Mouse (Mus musculus) hindbrain, embryonic 11.5 days (tissue): ENCODE results near the gene Marveld3. TPM values are rescaled to one million over a fixed set of nuclear protein-coding genes. Genes with fewer than 3 reads are reported as not detected.

Experiments
- ATAC-seq: fragments of 200-750 bp; cut with Nextera tagmentation; 2 replicates; pipeline ENCODE4 v1.8.0; 2017; ENCODE audit warnings: mild to moderate bottlenecking, moderate TSS enrichment, moderate library complexity; ENCODE audit not compliant: low FRiP score
- DNase-seq: peaks from one replicate; pipeline ENCODE4 v3.0.0-alpha.2; 2015; ENCODE audit warnings: low spot score
- H3K27ac ChIP-seq: fragments of 300-500 bp; sonication (generic); 2 replicates; pipeline ENCODE4 v1.5.1; 2014; ENCODE audit warnings: mild to moderate bottlenecking, low read depth, low read length
- H3K27me3 ChIP-seq: fragments of 300-500 bp; sonication (generic); 2 replicates; pipeline ENCODE4 v1.6.1; 2014; ENCODE audit warnings: mild to moderate bottlenecking, low read length, moderate library complexity, mixed read lengths; ENCODE audit not compliant: control insufficient read depth, insufficient read depth
- H3K36me3 ChIP-seq: fragments of 300-500 bp; sonication (generic); 2 replicates; pipeline ENCODE4 v1.6.1; 2014; ENCODE audit warnings: mild to moderate bottlenecking, low read length, moderate library complexity, mixed read lengths; ENCODE audit not compliant: control insufficient read depth, insufficient read depth
- H3K4me1 ChIP-seq: fragments of 300-500 bp; sonication (generic); replicated peaks from 2 replicates; pipeline ENCODE4 v1.6.1; 2014; ENCODE audit warnings: low read length, mixed read lengths; ENCODE audit not compliant: control insufficient read depth, insufficient read depth
- H3K4me2 ChIP-seq: fragments of 300-500 bp; sonication (generic); replicated peaks from 2 replicates; pipeline ENCODE4 v1.6.1; 2014; ENCODE audit warnings: mild to moderate bottlenecking, low read depth, low read length
- H3K4me3 ChIP-seq: fragments of 300-500 bp; sonication (generic); 2 replicates; pipeline ENCODE4 v1.5.1; 2014; ENCODE audit warnings: low read depth, low read length
- H3K9ac ChIP-seq: fragments of 300-500 bp; sonication (generic); 2 replicates; pipeline ENCODE4 v1.6.1; 2014; ENCODE audit warnings: low read depth, low read length
- H3K9me3 ChIP-seq: fragments of 300-500 bp; sonication (generic); 2 replicates; pipeline ENCODE4 v1.6.1; 2016; ENCODE audit warnings: low read length; ENCODE audit not compliant: control insufficient read depth
- WGBS: fragments of 180-500 bp; shearing (Covaris S2); extraction: QIAGEN DNeasy Blood & Tissue Kit; methylation state at CpG from one replicate; pipeline ENCODE4 v1.1.7; 2014; 5-methylcytosine and 5-hydroxymethylcytosine counted together
- polyA plus RNA-seq: library from polyadenylated mRNA; unstranded; fragments of >200 nt; fragmentation: Nextera tagmentation; extraction: Ambion mirVana; gene quantifications from 2 replicates; pipeline ENCODE4 v1.2.1, GENCODE M21; 2014

The Marveld3 gene
- polyA plus RNA-seq, 1 experiment from 2014 or later: 0.82 TPM

DNA sequence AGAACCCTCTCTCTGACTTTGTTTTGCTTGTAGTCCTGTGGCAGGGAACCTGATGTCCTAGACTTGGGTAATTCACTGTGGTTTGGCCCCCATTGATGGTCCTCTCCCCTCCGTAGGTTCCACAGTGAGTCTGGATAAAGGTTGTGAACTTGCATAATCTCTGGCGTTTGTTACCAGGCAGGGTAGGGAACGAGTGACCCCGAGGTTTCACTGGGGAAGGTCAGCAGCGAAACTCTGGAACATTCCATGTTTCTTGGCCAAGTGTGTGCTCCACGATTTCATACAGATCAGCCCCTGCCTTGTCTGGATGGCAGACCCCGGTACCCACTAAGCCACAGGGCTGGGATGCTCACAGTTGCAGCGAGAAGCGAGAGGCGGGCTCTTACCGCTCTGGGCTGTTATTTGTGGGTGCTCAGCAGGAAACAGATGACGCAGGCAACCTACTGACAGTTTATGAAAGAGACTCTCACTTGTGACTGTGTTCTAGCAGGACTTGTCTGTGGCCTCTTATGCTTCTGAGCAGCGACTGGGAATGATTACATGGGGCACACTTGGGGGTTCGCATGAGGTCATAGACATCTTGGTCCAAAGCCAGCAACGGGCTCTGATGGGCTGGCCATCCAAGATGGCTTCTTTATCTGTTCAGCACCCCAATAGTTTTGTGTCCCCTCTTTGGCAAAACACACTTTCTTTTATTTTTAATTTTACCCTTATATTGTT lies 20.5 kb upstream of the Marveld3 start:
- H3K36me3 ChIP-seq: no peaks in the 10 kb centered on the region
- no peaks in the 10 kb centered on the region for H3K9me3 ChIP-seq
- no peak for ATAC-seq
- DNase-seq: no peak
- H3K27me3 ChIP-seq: no peaks in the 10 kb centered on the region
- H3K27ac ChIP-seq: no peak overlapping the region
- H3K4me3 ChIP-seq: no peak overlapping the region
- no peaks in the 10 kb centered on the region for H3K4me1 ChIP-seq
- 72% methylated on average over 15 of the region's 15 CpGs for WGBS
- H3K9ac ChIP-seq: no peak overlapping the region
- no peak overlapping the region for H3K4me2 ChIP-seq

DNA sequence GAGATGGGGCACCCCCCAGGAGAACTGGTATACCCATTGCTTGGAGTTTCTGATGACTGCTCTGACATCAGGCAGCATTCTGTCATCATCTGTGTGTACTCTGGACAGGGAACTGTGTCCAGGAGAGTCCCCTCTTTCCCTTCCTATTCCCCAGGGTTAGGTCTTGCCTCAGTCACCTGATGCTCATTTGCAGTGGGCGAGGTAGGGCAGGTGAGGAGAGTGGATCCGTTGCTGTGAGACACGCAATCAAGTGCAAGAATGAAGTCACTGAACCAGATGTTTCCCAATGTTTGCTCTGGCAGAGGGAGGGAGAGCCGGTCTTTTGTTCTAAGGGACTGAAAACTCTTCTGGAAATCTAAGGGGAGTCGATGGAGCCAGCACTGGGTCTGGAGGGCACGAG lies 17.3 kb upstream of the Marveld3 start:
- DNase-seq: no peak
- Histone ChIP-seq H3K4me1 (no peaks in the 10 kb centered on the region), H3K9me3 (no peaks in the 10 kb centered on the region), H3K36me3 (no peaks in the 10 kb centered on the region), H3K4me2 (no peak overlapping the region), H3K27ac (no peak overlapping the region), H3K9ac (no peak overlapping the region), H3K4me3 (no peak overlapping the region), H3K27me3 (no peaks in the 10 kb centered on the region)
- ATAC-seq: no peak
- WGBS: 76% methylated on average over 6 of the region's 6 CpGs

DNA sequence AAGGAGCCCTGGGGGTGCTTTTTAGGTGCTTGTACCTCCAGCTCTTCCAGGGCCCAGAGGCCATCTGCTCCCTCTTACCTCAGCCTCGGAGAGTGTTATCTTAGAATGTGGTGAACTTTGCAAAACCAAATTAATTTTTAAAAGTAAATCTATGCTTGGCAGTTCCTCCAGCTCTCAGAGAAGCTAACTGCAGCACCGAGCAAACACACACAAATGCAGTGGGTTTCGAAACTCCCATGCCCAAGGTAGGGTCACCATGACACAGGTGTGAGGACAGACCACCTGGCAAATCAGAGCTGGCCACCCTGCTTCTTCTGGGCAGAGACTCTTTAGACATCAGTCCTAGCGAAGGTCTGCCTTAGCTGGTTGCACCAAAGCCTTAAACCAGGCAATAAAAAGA lies 10.9 kb upstream of the Marveld3 start:
- Histone ChIP-seq H3K9ac (no peak overlapping the region), H3K4me3 (no peak overlapping the region), H3K9me3 (no peaks in the 10 kb centered on the region), H3K27ac (no peak overlapping the region), H3K27me3 (peaks cover 8% of the 10 kb centered on the region; the same call in 1 of the 2 replicates), H3K4me2 (no peak overlapping the region), H3K4me1 (no peaks in the 10 kb centered on the region), H3K36me3 (no peaks in the 10 kb centered on the region)
- 86% methylated on average over 4 of the region's 4 CpGs for WGBS
- no peak for ATAC-seq
- no peak for DNase-seq

DNA sequence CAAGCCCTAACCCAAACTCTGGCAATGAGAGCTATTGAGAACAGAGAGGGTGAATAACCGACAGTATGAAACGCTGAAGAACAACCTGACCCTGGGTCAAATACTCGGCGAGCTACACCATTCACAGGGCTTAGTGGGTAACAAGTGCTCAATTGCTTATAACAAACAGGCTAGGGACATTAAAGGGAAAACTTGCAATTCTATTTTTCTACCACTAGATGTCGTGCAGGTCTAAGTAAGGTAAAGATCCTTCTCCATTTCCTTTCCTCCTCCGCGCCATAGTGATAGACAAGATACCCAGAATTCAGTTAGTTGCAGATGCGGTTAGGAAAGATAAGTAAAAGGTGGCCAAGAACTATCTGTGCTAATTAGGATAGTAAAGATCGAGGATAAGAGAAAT lies 8.3 kb upstream of the Marveld3 start:
- peaks cover 8% of the 10 kb centered on the region; the same call in 1 of the 2 replicates for H3K27me3 ChIP-seq
- no peak overlapping the region for H3K4me2 ChIP-seq
- no peaks in the 10 kb centered on the region for H3K9me3 ChIP-seq
- no peak overlapping the region for H3K27ac ChIP-seq
- ATAC-seq (no peak), DNase-seq (peak; percentile 59)
- WGBS: 12% methylated on average over 9 of the region's 9 CpGs
- no peaks in the 10 kb centered on the region for H3K4me1 ChIP-seq
- no peak overlapping the region for H3K4me3 ChIP-seq
- no peak overlapping the region for H3K9ac ChIP-seq
- no peaks in the 10 kb centered on the region for H3K36me3 ChIP-seq

DNA sequence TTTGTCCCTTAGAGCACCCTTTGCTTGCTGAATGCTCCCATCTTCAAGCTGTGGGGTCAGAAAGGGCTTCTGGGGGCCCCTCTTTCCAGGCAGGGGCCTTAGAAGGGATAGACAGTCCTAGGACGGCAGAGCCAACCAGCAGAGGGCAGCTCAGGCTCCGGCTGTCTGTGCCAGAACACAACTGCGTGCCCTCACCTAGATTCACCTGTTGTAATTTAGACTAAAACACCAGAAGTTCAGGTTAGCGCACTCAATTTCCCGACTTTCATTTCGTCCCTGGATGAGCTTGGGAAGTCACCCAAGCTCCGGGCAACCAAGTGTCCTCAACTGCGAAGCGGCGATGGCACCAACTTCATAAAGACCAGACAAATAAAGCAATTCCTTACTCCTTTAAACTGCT lies 6.8 kb upstream of the Marveld3 start:
- no peak for DNase-seq
- H3K36me3 ChIP-seq: no peaks in the 10 kb centered on the region
- H3K4me3 ChIP-seq: no peak overlapping the region
- H3K4me1 ChIP-seq: no peaks in the 10 kb centered on the region
- no peaks in the 10 kb centered on the region for H3K9me3 ChIP-seq
- peaks cover 8% of the 10 kb centered on the region; the same call in 1 of the 2 replicates for H3K27me3 ChIP-seq
- H3K4me2 ChIP-seq: no peak overlapping the region
- 60% methylated on average over 10 of the region's 10 CpGs for WGBS
- H3K27ac ChIP-seq: no peak overlapping the region
- no peak for ATAC-seq
- H3K9ac ChIP-seq: no peak overlapping the region

DNA sequence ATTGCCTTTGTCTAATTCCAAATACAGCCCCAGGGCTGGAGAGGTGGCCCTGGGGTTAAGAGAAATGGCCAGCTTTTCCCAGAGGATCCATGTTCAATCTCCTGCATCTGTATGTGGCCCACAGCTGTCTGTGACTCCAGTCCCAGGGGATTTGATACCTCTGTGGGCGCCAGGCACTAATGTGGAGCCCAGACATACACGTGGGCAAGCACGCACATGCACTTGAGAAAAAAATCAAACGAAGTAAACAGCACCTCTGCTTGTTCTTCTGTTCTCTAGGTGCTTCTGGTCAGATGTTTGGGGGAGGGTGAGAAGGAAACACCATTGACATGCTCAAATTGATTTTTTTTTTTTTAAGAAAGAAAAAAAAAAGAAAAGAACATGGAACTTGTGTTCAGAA lies 2.1 kb upstream of the Marveld3 start:
- peaks cover 17% of the 10 kb centered on the region for H3K27me3 ChIP-seq
- no peaks in the 10 kb centered on the region for H3K9me3 ChIP-seq
- 79% methylated on average over 4 of the region's 4 CpGs for WGBS
- ATAC-seq (no peak), DNase-seq (no peak)
- H3K4me1 ChIP-seq: 0 out of 2 replicates have a peak, but pooled peaks cover 4% of the 10 kb centered on the region
- H3K4me2 ChIP-seq: no peak overlapping the region
- H3K4me3 ChIP-seq: no peak overlapping the region
- no peak overlapping the region for H3K9ac ChIP-seq
- no peaks in the 10 kb centered on the region for H3K36me3 ChIP-seq
- no peak overlapping the region for H3K27ac ChIP-seq

DNA sequence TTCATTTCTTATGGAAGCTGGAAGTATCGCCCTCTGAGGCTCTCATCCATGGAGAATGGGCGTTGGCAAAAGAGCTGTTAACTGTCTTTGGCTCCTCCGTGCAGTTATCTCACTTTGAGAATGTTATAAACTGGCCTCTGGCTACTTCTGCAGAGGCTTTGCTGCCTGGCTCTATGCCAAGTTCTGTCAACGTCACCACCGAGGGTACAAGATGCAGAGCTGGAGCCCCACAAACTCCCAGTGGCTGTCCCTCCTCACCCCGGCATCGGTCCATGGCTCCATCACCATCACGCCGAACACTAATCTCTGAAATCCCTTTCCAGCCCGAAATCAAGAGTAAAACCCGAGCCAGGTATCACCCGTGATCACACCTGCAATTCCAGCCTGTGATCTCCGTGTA lies 1.4 kb upstream of the Marveld3 start:
- no peak overlapping the region for H3K4me2 ChIP-seq
- H3K27me3 ChIP-seq: peaks cover 14% of the 10 kb centered on the region
- no peaks in the 10 kb centered on the region for H3K9me3 ChIP-seq
- H3K4me1 ChIP-seq: 0 out of 2 replicates have a peak, but pooled peaks cover 4% of the 10 kb centered on the region
- no peak overlapping the region for H3K4me3 ChIP-seq
- H3K36me3 ChIP-seq: no peaks in the 10 kb centered on the region
- no peak overlapping the region for H3K27ac ChIP-seq
- no peak for DNase-seq
- H3K9ac ChIP-seq: no peak overlapping the region
- 85% methylated on average over 13 of the region's 13 CpGs for WGBS
- no peak for ATAC-seq

DNA sequence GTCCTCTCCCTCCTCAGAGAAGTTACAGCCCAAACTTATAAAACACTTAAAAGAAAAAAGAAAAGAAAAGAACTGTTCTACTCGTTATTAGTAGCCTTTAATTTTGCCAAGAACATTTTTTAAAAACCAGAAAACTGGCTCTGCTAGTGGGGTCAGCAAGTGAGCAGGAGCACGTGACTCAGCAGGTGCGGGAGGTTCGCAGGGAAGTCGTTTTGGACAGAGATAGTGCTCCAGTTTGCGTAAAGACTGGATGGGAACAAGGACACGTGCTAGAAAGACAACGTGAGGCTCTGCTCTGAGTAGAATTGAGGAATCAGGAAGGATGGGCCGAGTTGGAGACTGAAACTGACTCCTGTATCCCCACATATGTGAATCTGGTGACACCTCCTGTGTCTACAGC lies 893 bp upstream of the Marveld3 start:
- H3K9ac ChIP-seq: no peak overlapping the region
- 81% methylated on average over 9 of the region's 9 CpGs for whole genome bisulfite sequencing
- 0 out of 2 replicates have a peak, but pooled peaks cover 4% of the 10 kb centered on the region for H3K4me1 ChIP-seq
- no peak overlapping the region for H3K4me2 ChIP-seq
- no peak overlapping the region for H3K4me3 ChIP-seq
- H3K27ac ChIP-seq: no peak overlapping the region
- H3K9me3 ChIP-seq: no peaks in the 10 kb centered on the region
- H3K27me3 ChIP-seq: peaks cover 14% of the 10 kb centered on the region
- H3K36me3 ChIP-seq: no peaks in the 10 kb centered on the region
- ATAC-seq (no peak), DNase-seq (no peak)

DNA sequence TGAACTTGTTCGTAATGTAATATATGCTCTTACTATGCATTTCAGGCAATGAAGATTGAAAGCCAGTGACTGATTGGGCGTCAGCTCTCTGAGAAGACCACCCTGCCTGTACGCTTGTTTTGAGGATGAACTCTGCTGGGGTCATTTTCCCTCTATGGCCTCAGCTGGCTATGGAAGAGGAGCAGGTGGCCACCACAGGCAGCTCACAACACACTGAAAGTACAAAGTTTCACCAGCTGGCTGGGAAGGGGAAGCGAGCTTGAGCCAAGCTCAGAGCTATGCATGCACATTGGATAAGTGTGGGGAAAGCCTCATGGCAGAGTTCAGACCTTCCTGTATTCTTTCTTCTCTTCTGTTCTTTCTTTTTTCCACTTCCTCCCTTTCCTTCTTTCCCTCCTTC lies 2.9 kb downstream of the Marveld3 start:
- Histone ChIP-seq H3K36me3 (no peaks in the 10 kb centered on the region), H3K4me2 (no peak overlapping the region), H3K4me3 (no peak overlapping the region), H3K4me1 (peaks cover 4% of the 10 kb centered on the region; the same call in 1 of the 2 replicates), H3K27ac (no peak overlapping the region), H3K9me3 (no peaks in the 10 kb centered on the region), H3K9ac (no peak overlapping the region), H3K27me3 (peaks cover 14% of the 10 kb centered on the region)
- DNase-seq: no peak
- 81% methylated on average over 4 of the region's 4 CpGs for WGBS
- no peak for ATAC-seq
